Mouse (Mus musculus): ENCODE results near the gene Eif2ak4. TPM values are rescaled to one million over a fixed set of nuclear protein-coding genes. Genes with fewer than 3 reads are reported as not detected.
A peak's percentile ranks its signal among the peaks of the same experiment; 100 is the strongest.

The Eif2ak4 gene
- polyA plus RNA-seq, 1 experiment from 2014 or later, result 8.0 TPM

- Histone ChIP-seq H3K36me3 (ENCODE audit: insufficient read depth, low read length) (peaks cover 42% of the 10 kb centered on the region), H3K4me1 (replicated peaks; ENCODE audit: insufficient read depth, low read length) (no peaks in the 10 kb centered on the region), H3K9me3 (replicated peaks; ENCODE audit: low read length) (no peaks in the 10 kb centered on the region), H3K9ac (ENCODE audit: low read depth, low read length) (no peak overlapping the region), H3K27me3 (ENCODE audit: insufficient read depth, low read length) (no peaks in the 10 kb centered on the region), H3K4me3 (replicated peaks; ENCODE audit: low read depth, low read length) (no peak overlapping the region), H3K27ac (no peak overlapping the region), H3K4me2 (ENCODE audit: low read length) (no peak overlapping the region)
- no peak for DNase-seq (ENCODE audit: low spot score)
- no peak for ATAC-seq (replicated peaks; ENCODE audit: low FRiP score, low read depth)
- peak; percentile 41; the same call in 1 of the 2 replicates for TF ChIP-seq CTCF (IDR thresholded peaks at IDR 0.05; ENCODE audit: low read depth)
- 50% methylated on average over 1 of the region's 1 CpGs for WGBS
These were observed 78.2 kb downstream of the Eif2ak4 start for GRCm38 (mm10) chr2:118466601-118467000.

- H3K4me1 ChIP-seq (replicated peaks; ENCODE audit: insufficient read depth, low read length), result no peaks in the 10 kb centered on the region
- DNase-seq (ENCODE audit: low spot score) (no peak), ATAC-seq (replicated peaks; ENCODE audit: low FRiP score, low read depth) (no peak)
- H3K4me3 ChIP-seq (replicated peaks; ENCODE audit: low read depth, low read length), result no peak overlapping the region
- H3K27ac ChIP-seq, result no peak overlapping the region
- no peaks in the 10 kb centered on the region for H3K27me3 ChIP-seq (ENCODE audit: insufficient read depth, low read length)
- no peak overlapping the region for H3K9ac ChIP-seq (ENCODE audit: low read depth, low read length)
- no peak for TF ChIP-seq CTCF (IDR thresholded peaks at IDR 0.05; ENCODE audit: low read depth)
- H3K9me3 ChIP-seq (replicated peaks; ENCODE audit: low read length), result no peaks in the 10 kb centered on the region
- H3K36me3 ChIP-seq (ENCODE audit: insufficient read depth, low read length), result peaks cover 50% of the 10 kb centered on the region
- no peak overlapping the region for H3K4me2 ChIP-seq (ENCODE audit: low read length)
These were observed 79.9 kb downstream of the Eif2ak4 start for GRCm38 (mm10) chr2:118468354-118468753.

GRCm38 (mm10) chr2:118478833-118479549 lies 90.6 kb downstream of the Eif2ak4 start:
- peak overlapping the region; percentile 85 for H3K9ac ChIP-seq (ENCODE audit: low read depth, low read length)
- no peaks in the 10 kb centered on the region for H3K27me3 ChIP-seq (ENCODE audit: insufficient read depth, low read length)
- peak overlapping the region; percentile 77 for H3K4me3 ChIP-seq (replicated peaks; ENCODE audit: low read depth, low read length)
- H3K36me3 ChIP-seq (ENCODE audit: insufficient read depth, low read length), result peaks cover 13% of the 10 kb centered on the region; the same call in 1 of the 2 replicates
- H3K27ac ChIP-seq, result peak overlapping the region; percentile 86
- H3K4me1 ChIP-seq (replicated peaks; ENCODE audit: insufficient read depth, low read length), result peaks cover 8% of the 10 kb centered on the region
- WGBS, result 2% methylated on average over 51 of the region's 52 CpGs
- H3K4me2 ChIP-seq (ENCODE audit: low read length), result peak overlapping the region; percentile 93
- ATAC-seq (replicated peaks; ENCODE audit: low FRiP score, low read depth) (no peak; the same call in 1 of the 2 replicates), DNase-seq (ENCODE audit: low spot score) (no peak)
- TF ChIP-seq CTCF (IDR thresholded peaks at IDR 0.05; ENCODE audit: low read depth), result no peak
- no peaks in the 10 kb centered on the region for H3K9me3 ChIP-seq (replicated peaks; ENCODE audit: low read length)

GRCm38 (mm10) chr2:118479550-118479909 lies 91.1 kb downstream of the Eif2ak4 start, which contains the start of gene Srp14:
Gene Srp14, minus strand, starts transcription at chr2:118479711.
- no peak for TF ChIP-seq CTCF (IDR thresholded peaks at IDR 0.05; ENCODE audit: low read depth)
- WGBS, result under 1% methylated on average over 35 of the region's 35 CpGs
- H3K4me3 ChIP-seq (replicated peaks; ENCODE audit: low read depth, low read length), result peak within 1 kb of the TSS; percentile 77
- peak within 1 kb of the TSS; percentile 93 for H3K4me2 ChIP-seq (ENCODE audit: low read length)
- no peaks in the 10 kb centered on the region for H3K9me3 ChIP-seq (replicated peaks; ENCODE audit: low read length)
- peaks cover 8% of the 10 kb centered on the region for H3K4me1 ChIP-seq (replicated peaks; ENCODE audit: insufficient read depth, low read length)
- peak within 1 kb of the TSS; percentile 85 for H3K9ac ChIP-seq (ENCODE audit: low read depth, low read length)
- peak within 1 kb of the TSS; percentile 86 for H3K27ac ChIP-seq
- no peaks in the 10 kb centered on the region for H3K27me3 ChIP-seq (ENCODE audit: insufficient read depth, low read length)
- ATAC-seq (replicated peaks; ENCODE audit: low FRiP score, low read depth), result peak; percentile 88
- DNase-seq (ENCODE audit: low spot score), result peak; percentile 97
- H3K36me3 ChIP-seq (ENCODE audit: insufficient read depth, low read length), result peaks cover 13% of the 10 kb centered on the region; the same call in 1 of the 2 replicates

GRCm38 (mm10) chr2:118480886-118481285 lies 92.5 kb downstream of the Eif2ak4 start:
- Histone ChIP-seq H3K9me3 (replicated peaks; ENCODE audit: low read length) (no peaks in the 10 kb centered on the region), H3K4me2 (ENCODE audit: low read length) (no peak overlapping the region), H3K36me3 (ENCODE audit: insufficient read depth, low read length) (peaks cover 12% of the 10 kb centered on the region; the same call in 1 of the 2 replicates), H3K27me3 (ENCODE audit: insufficient read depth, low read length) (no peaks in the 10 kb centered on the region), H3K9ac (ENCODE audit: low read depth, low read length) (no peak overlapping the region), H3K27ac (no peak overlapping the region), H3K4me3 (replicated peaks; ENCODE audit: low read depth, low read length) (no peak overlapping the region), H3K4me1 (replicated peaks; ENCODE audit: insufficient read depth, low read length) (peaks cover 8% of the 10 kb centered on the region)
- DNase-seq (ENCODE audit: low spot score) (no peak), ATAC-seq (replicated peaks; ENCODE audit: low FRiP score, low read depth) (no peak)
- no peak for TF ChIP-seq CTCF (IDR thresholded peaks at IDR 0.05; ENCODE audit: low read depth)
- 91% methylated on average over 7 of the region's 7 CpGs for WGBS

- Histone ChIP-seq H3K4me2 (ENCODE audit: low read length) (no peak overlapping the region), H3K4me1 (replicated peaks; ENCODE audit: insufficient read depth, low read length) (peaks cover 7% of the 10 kb centered on the region), H3K36me3 (ENCODE audit: insufficient read depth, low read length) (no peaks in the 10 kb centered on the region), H3K9ac (ENCODE audit: low read depth, low read length) (no peak overlapping the region), H3K9me3 (replicated peaks; ENCODE audit: low read length) (no peaks in the 10 kb centered on the region), H3K27me3 (ENCODE audit: insufficient read depth, low read length) (no peaks in the 10 kb centered on the region), H3K4me3 (replicated peaks; ENCODE audit: low read depth, low read length) (no peak overlapping the region), H3K27ac (no peak overlapping the region)
- no peak for TF ChIP-seq CTCF (IDR thresholded peaks at IDR 0.05; ENCODE audit: low read depth)
- no peak for ATAC-seq (replicated peaks; ENCODE audit: low FRiP score, low read depth)
- 83% methylated on average over 5 of the region's 5 CpGs for WGBS
- no peak for DNase-seq (ENCODE audit: low spot score)
These were observed 94.6 kb downstream of the Eif2ak4 start for GRCm38 (mm10) chr2:118483032-118483431.

Data from kidney, postnatal 0 days (tissue).